Mouse (Mus musculus): ENCODE data around the gene Zbtb16. TPM values are rescaled to one million over a fixed set of nuclear protein-coding genes. Genes with fewer than 3 reads are reported as not detected.

Gene Zbtb16
- total RNA-seq, 2 experiments from 2014 or later = 28.0 to 83.4 TPM

GRCm38 (mm10) chr9:48644926-48645647 is 190.9 kb downstream of the Zbtb16 start:
- peak; percentile 38 for DNase-seq

GRCm38 (mm10) chr9:48644376-48644775 is 191.6 kb downstream of the Zbtb16 start:
- DNase-seq = no peak

GRCm38 (mm10) chr9:48641636-48642035 is 194.4 kb downstream of the Zbtb16 start:
- no peak for DNase-seq

GRCm38 (mm10) chr9:48640881-48641280 is 195.1 kb downstream of the Zbtb16 start:
- DNase-seq = no peak

- no peak for DNase-seq
These were observed 197.7 kb downstream of the Zbtb16 start for GRCm38 (mm10) chr9:48638176-48638803.

GRCm38 (mm10) chr9:48637161-48637560 is 198.9 kb downstream of the Zbtb16 start:
- DNase-seq = no peak

GRCm38 (mm10) chr9:48635576-48636350 is 200.3 kb downstream of the Zbtb16 start:
- DNase-seq = no peak

- no peak for DNase-seq
These were observed 202.9 kb downstream of the Zbtb16 start for GRCm38 (mm10) chr9:48633147-48633546.

- no peak for DNase-seq
These were observed 216.8 kb downstream of the Zbtb16 start for GRCm38 (mm10) chr9:48619268-48619667.

GRCm38 (mm10) chr9:48618589-48618988 is 217.4 kb downstream of the Zbtb16 start:
- DNase-seq = peak; percentile 83

- DNase-seq = peak; percentile 79
These were observed 217.9 kb downstream of the Zbtb16 start for GRCm38 (mm10) chr9:48618111-48618510.

- DNase-seq = peak; percentile 40
These were observed 218.5 kb downstream of the Zbtb16 start for GRCm38 (mm10) chr9:48617511-48618010.

- peak; percentile 32 for DNase-seq
These were observed 222.8 kb downstream of the Zbtb16 start for GRCm38 (mm10) chr9:48613221-48613620.

- peak; percentile 37 for DNase-seq
These were observed 223.5 kb downstream of the Zbtb16 start for GRCm38 (mm10) chr9:48612542-48612941.

- no peak for DNase-seq
These were observed 225.0 kb downstream of the Zbtb16 start for GRCm38 (mm10) chr9:48611032-48611431.

- no peak for DNase-seq
These were observed 226.3 kb downstream of the Zbtb16 start for GRCm38 (mm10) chr9:48609734-48610133.

- DNase-seq = no peak
These were observed 228.6 kb downstream of the Zbtb16 start for GRCm38 (mm10) chr9:48607417-48607816.

GRCm38 (mm10) chr9:48606171-48606570 is 229.9 kb downstream of the Zbtb16 start:
- DNase-seq = peak; percentile 55

GRCm38 (mm10) chr9:48605697-48606096 is 230.3 kb downstream of the Zbtb16 start:
- DNase-seq = no peak

- DNase-seq = peak; percentile 21
These were observed 231.0 kb downstream of the Zbtb16 start, which contains the start of gene Nnmt for GRCm38 (mm10) chr9:48604939-48605598. Gene Nnmt (minus strand): TSS chr9:48605153.
